Comparison of ENCODE assay signal across 18 mouse cellular contexts in the genomic region with DNA sequence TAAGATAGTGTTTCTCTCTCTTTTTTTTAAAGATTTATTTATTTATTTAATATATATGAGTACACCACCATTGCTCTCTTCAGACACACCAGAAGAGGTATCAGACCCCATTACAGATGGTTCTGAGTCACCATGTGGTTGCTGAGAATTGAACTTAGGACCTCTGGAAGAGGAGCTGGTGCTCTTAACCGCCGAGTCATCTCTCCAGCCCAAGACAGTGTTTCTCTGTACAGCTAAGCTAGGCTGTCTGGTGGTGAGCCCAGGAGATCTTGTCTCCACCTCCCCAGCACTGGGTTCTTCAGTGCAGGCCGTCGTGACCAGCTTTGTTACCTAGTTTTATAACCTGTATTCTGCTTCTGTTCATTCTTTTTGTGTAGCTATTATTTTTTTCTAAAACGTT.
"Had no signal": no experiment of that assay in that cellular context is flagged by ENCODE, and none has a peak within 500 bp of the region (broad histone marks: within the 10 kb centered on the region; RNA-seq: fewer than 3 reads in every experiment).

No protein-coding gene starts in this region.

- H3K27me3 ChIP-seq: midbrain, embryonic 13.5 days; neural tube, embryonic 13.5 days; neural tube, embryonic 15.5 days; stomach, embryonic 15.5 days had no signal

- ATAC-seq: midbrain, embryonic 13.5 days; midbrain, embryonic 16.5 days had no signal

- H3K4me2 ChIP-seq: lung, embryonic 14.5 days; midbrain, embryonic 13.5 days; neural tube, embryonic 13.5 days; neural tube, embryonic 15.5 days; stomach, embryonic 15.5 days had no signal

- H3K9me3 ChIP-seq: midbrain, embryonic 10.5 days; midbrain, embryonic 13.5 days; neural tube, embryonic 13.5 days; neural tube, embryonic 15.5 days; stomach, embryonic 15.5 days had no signal

- H3K27ac ChIP-seq: midbrain, embryonic 10.5 days; midbrain, embryonic 13.5 days; neural tube, embryonic 13.5 days; neural tube, embryonic 15.5 days; stomach, embryonic 15.5 days; stomach, postnatal 0 days had no signal

- H3K4me3 ChIP-seq: midbrain, embryonic 10.5 days; midbrain, embryonic 13.5 days; myocyte; neural tube, embryonic 13.5 days; neural tube, embryonic 15.5 days; stomach, embryonic 15.5 days had no signal

- DNase-seq: lung, adult 18-20 months; lung, embryonic 14.5 days; lung, postnatal 10 days; lung, postnatal 4 days; retina, postnatal 1 day; right cerebral cortex, adult 18-20 months; right cerebral cortex, postnatal 25 days; thymus, adult 2 months; thymus, postnatal 25 days; thymus, postnatal 4 days had no signal

- H3K9ac ChIP-seq: lung, embryonic 14.5 days; midbrain, embryonic 13.5 days; neural tube, embryonic 13.5 days; neural tube, embryonic 15.5 days; stomach, embryonic 15.5 days had no signal
